Mouse (Mus musculus) olfactory bulb, adult 2 months (tissue): ENCODE measurements around the gene Urb2.

Experiments used
- CTCF ChIP-seq: fragments of 200-500 bp; IDR thresholded peaks from 2 replicates; pipeline ENCODE4 v1.5.1; 2012; ENCODE audit warnings: low read depth, mild to moderate bottlenecking, low read length, moderate library complexity; ENCODE audit not compliant: insufficient read depth
- POLR2A ChIP-seq: fragments of 200-500 bp; IDR thresholded peaks from 2 replicates; pipeline ENCODE4 v1.6.1; 2012; ENCODE audit warnings: mild to moderate bottlenecking, low read depth, low read length, moderate library complexity; ENCODE audit not compliant: insufficient read depth

DNA sequence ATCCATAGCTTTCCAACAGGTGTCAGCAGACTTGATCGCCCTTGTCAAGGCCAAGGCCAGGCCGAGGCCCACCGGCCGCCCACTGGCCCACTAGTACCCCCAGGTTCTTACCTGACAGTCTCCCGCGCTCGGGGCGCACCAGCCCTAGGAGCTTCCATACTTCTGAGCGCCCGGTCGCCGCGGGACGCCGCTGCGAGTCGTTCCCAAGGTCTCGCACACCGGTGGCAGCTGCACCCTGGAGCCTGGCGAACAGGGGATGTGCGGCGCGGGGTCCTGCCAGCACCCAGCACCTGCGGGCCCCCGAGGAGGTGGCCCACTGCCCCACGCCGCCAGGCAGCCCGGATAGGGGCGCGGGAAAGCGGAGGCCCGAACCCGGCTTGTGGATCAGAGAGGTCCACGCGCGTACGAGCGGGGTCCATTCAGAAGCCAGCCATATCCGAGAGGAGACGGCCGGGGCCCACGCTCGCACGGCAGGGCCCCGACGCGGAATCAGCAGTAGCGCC is 39.0 kb upstream of the Urb2 start:
- TF ChIP-seq CTCF (no peak), POLR2A (no peak)
